Mouse (Mus musculus) left cerebral cortex, adult 6 months (tissue): ENCODE measurements around the gene Cyp4a32. TPM values are rescaled to one million over a fixed set of nuclear protein-coding genes. Genes with fewer than 3 reads are reported as not detected.

Experiments used
- long read RNA-seq, 2 experiments: library from polyadenylated mRNA; unstranded; transcript quantifications; one replicate each; pipeline ENCODE4 v2.0.0; 2019 to 2020
- polyA plus RNA-seq: library from polyadenylated mRNA; unstranded; fragments of <200 nt; fragmentation: Nextera tagmentation; gene quantifications from 2 replicates; pipeline ENCODE4 v1.2.3, GENCODE M21; 2021

Cyp4a32 gene
- polyA plus RNA-seq: not detected in 2 replicates
- long read RNA-seq, experiment 1: 0 reads
- long read RNA-seq, experiment 2: 0 reads

DNA sequence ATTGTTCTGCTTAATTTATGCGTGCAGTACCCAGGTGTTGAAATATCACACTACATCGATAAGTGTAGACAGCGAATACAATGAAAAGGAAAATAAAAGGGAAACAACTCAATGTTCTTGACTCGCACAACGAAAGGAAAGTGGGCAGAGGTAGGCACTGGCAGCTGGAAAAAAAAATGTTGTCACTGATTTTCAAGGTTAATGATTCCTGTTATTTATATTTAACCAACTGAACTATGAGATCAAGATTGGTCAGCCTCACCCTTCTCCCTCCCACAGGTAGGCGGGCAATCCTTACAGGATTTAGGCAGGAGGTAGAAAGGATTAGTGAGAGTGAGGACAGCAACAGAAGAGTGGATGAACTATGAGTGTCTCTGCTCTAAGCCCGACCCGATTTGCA lies at the start of gene Cyp4a32:
Cyp4a32 (plus strand) TSS at position 359 of the 400 bp plus-strand sequence.

DNA sequence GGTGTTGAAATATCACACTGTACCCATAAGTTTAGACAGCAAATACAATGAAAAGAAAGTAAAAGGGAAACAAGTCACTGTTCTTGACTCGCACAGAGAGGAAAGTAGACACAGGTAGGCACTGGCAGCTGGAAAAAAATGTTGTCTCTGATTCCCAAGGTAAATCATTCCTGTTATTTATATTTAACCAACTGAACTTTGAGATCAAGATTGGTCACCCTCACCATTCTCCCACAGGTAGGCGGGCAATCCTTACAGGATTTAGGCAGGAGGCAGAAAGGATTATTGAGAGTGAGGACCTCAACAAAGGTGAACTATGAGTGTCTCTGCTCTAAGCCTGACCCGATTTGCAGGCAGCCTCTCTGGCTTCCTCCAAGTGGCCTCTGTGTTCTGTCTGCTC lies 37.4 kb upstream of the Cyp4a32 start, which contains the start of gene Cyp4a31:
Cyp4a31 (plus strand) TSS at position 249 of the 400 bp plus-strand sequence.

GRCm38 (mm10) chr4:115647580-115647979 lies 46.8 kb downstream of the Cyp4a32 start, which contains the start of gene Cyp4b1:
Cyp4b1 (minus strand) TSS chr4:115647723.

Other genes starting within 250 kb of the Cyp4a32 start
- gene Cyp4a12b, start 189.3 kb upstream of the Cyp4a32 start, polyA plus RNA-seq: 0.16 and 0.29 TPM in 2 replicates
- gene Cyp4a30b, start 148.4 kb upstream of the Cyp4a32 start, polyA plus RNA-seq: not detected in 2 replicates
- not detected in 2 replicates for gene Cyp4a14, start 104.8 kb upstream of the Cyp4a32 start, polyA plus RNA-seq
- gene Cyp4a10, start 82.7 kb upstream of the Cyp4a32 start, polyA plus RNA-seq: not detected in 2 replicates
- not detected in 2 replicates for gene Cyp4a31, start 37.3 kb upstream of the Cyp4a32 start, polyA plus RNA-seq
- 0.56 and 0.89 TPM in 2 replicates for gene Cyp4b1, start 46.8 kb downstream of the Cyp4a32 start, polyA plus RNA-seq
- 23.0 and 25.2 TPM in 2 replicates for gene Efcab14, start 136.8 kb downstream of the Cyp4a32 start, polyA plus RNA-seq
- not detected in 2 replicates for gene Tex38, start 180.0 kb downstream of the Cyp4a32 start, polyA plus RNA-seq
- gene Atpaf1, start 183.8 kb downstream of the Cyp4a32 start, polyA plus RNA-seq: 51.7 and 71.5 TPM in 2 replicates
- 5.8 and 7.4 TPM in 2 replicates for gene Mob3c, start 227.1 kb downstream of the Cyp4a32 start, polyA plus RNA-seq
- 21.3 and 21.8 TPM in 2 replicates for gene Mknk1, start 238.2 kb downstream of the Cyp4a32 start, polyA plus RNA-seq